Mouse (Mus musculus) myocyte (in vitro differentiated cells): ENCODE results near the gene Creld2.
A peak's percentile ranks its signal among the peaks of the same experiment; 100 is the strongest.

Source experiments
- CEBPB ChIP-seq: IDR thresholded peaks from 2 replicates; pipeline ENCODE4 v1.6.1; 2011; ENCODE audit warnings: mild to moderate bottlenecking, moderate library complexity; ENCODE audit not compliant: poor library complexity, insufficient read depth, severe bottlenecking
- E2F4 ChIP-seq: IDR thresholded peaks from one replicate; pipeline ENCODE4 v1.6.1; 2011; ENCODE audit warnings: mild to moderate bottlenecking, control low read depth, moderate library complexity; ENCODE audit not compliant: insufficient read depth
- MAX ChIP-seq: IDR thresholded peaks from one replicate; pipeline ENCODE4 v1.6.1; 2011; ENCODE audit warnings: low read depth, mild to moderate bottlenecking, control low read depth
- MYOD1 ChIP-seq, 3 experiments: IDR thresholded peaks; one replicate each; pipeline ENCODE4 v1.6.1; 2011; ENCODE audit warnings: control low read depth in 2 of 3, low read depth in 2 of 3, mild to moderate bottlenecking in 2 of 3, moderate library complexity in 1 of 3; ENCODE audit not compliant: insufficient read length in 2 of 3, control insufficient read depth in 1 of 3
- POLR2A ChIP-seq: IDR thresholded peaks from one replicate; pipeline ENCODE4 v1.6.1; 2011; ENCODE audit warnings: low read depth, mild to moderate bottlenecking, control low read depth, moderate library complexity; ENCODE audit not compliant: insufficient read length
- POLR2AphosphoS2 ChIP-seq: IDR thresholded peaks from one replicate; pipeline ENCODE4 v1.6.1; 2011; ENCODE audit warnings: low read depth, control low read depth; ENCODE audit not compliant: insufficient read length
- REST ChIP-seq: IDR thresholded peaks from one replicate; pipeline ENCODE4 v1.6.1; 2011; ENCODE audit warnings: mild to moderate bottlenecking, control low read depth, moderate library complexity; ENCODE audit not compliant: insufficient read depth, insufficient read length
- SRF ChIP-seq: IDR thresholded peaks from one replicate; pipeline ENCODE4 v1.6.1; 2011; ENCODE audit warnings: low read depth; ENCODE audit not compliant: control insufficient read depth, insufficient read length
- TCF12 ChIP-seq: IDR thresholded peaks from one replicate; pipeline ENCODE4 v1.6.1; 2011; ENCODE audit warnings: mild to moderate bottlenecking, control low read depth; ENCODE audit not compliant: poor library complexity, insufficient read depth, severe bottlenecking
- TCF3 ChIP-seq: IDR thresholded peaks from one replicate; pipeline ENCODE4 v1.6.1; 2011; ENCODE audit warnings: low read depth, control low read depth; ENCODE audit not compliant: insufficient read length
- USF1 ChIP-seq: IDR thresholded peaks from one replicate; pipeline ENCODE4 v1.6.1; 2011; ENCODE audit warnings: low read depth, mild to moderate bottlenecking, control low read depth, moderate library complexity

- TF ChIP-seq USF1 (no peak), MYOD1 (IDR thresholded peaks at IDR 0.05; ENCODE audit: control insufficient read depth in 1 of 3, insufficient read length in 2 of 3, low read depth in 2 of 3) (no peak), POLR2A (no peak), E2F4 (no peak), POLR2AphosphoS2 (peak; percentile 51), REST (no peak), MAX (no peak), CEBPB (no peak), TCF12 (no peak), TCF3 (no peak), SRF (no peak)
Measured at GRCm38 (mm10) chr15:88867368-88868023, 48.0 kb downstream of the Creld2 start.
